Mouse (Mus musculus) mouse trophoblast stem cell (cell line): ENCODE results near the gene Ppp1r18.

Experiments
- in situ Hi-C, 2 experiments: fragments of 300-500 bp; cut with MseI, MboI; formaldehyde crosslinking; loops; 2 replicates in 1 of 2; 3 replicates in 1 of 2; pipeline ENCODE4 v1.15.1; 2025

Gene Ppp1r18

DNA sequence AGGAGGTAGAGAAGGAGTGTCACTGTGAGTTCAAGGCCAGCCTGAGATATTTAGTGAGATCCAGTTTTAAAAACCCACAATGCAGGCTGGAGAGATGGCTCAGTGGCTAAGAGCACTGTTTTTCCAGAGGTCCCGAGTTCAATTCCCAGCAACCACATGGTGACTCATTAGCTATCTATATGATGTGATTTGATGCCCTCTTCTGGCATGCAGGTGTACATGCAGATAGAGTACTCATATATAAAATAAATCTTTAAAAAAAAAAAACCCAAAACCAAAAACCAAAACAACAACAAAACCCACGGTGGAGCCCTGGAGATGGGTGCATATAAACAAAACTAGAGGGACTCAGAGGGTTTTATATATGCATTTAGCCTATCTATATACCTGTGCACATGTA, 42.2 kb downstream of the Ppp1r18 start:
- in situ Hi-C loops: no loop called here

DNA sequence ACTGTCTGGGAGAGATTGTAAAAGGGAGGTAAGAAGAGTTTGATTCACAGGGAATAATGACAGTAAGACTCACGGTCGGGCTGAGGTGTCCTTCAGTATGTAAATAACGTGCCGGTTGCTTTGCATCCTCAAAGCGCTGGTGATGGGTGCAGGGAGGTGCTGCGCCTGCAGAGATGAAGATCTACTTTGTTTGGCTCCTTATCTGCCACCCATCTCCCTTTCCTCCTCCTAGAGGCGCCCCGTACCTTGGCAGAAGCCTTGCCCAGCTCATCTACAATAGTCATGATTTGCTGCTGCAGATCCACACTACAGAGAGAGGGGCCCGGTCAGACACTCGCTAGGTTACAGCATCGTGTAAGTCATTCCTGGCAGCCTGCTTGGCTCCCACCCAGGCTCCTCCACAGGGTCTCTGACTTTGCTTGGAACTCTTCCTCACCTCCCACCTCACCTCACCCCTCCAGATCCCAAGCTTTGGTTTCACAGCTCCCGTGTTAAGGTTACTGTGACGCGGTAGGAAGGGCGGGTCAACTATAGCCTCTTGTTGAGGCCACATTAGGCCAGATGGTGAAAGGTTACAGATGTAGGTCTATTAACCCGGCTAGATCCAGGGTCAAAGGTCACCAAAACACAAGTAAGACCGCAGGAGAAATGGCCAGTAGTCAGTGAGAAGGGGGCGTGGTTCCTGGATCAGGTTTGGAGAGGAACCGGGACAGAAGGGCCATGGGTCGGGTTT, 44.0 kb downstream of the Ppp1r18 start:
- in situ Hi-C loops: no loop called here

DNA sequence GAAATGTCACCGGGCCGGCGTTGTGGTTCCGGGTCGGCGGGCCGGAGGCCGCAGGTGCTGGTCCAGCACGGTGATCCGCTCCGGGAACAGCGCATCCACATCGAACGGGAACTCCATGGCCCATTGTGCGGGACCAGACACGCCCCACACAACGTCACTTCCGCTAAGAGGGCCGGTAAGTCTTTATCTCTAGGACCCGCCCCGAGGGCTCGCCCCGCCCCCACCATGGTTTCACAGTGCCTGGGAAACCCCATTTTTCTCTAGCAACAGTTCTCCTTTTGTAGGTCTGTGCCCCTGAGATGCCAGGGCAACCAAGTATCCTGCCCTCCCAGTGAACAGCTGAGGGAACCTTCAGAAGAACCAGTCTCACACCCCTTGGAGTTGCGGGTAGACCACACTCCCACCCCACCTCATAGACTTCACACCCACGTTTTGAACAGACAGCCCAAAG, 44.6 kb downstream of the Ppp1r18 start, which contains the start of gene Atat1:
Atat1 (minus strand) TSS at position 157 of the 451 bp plus-strand sequence.
- in situ Hi-C loops: no loop called here

DNA sequence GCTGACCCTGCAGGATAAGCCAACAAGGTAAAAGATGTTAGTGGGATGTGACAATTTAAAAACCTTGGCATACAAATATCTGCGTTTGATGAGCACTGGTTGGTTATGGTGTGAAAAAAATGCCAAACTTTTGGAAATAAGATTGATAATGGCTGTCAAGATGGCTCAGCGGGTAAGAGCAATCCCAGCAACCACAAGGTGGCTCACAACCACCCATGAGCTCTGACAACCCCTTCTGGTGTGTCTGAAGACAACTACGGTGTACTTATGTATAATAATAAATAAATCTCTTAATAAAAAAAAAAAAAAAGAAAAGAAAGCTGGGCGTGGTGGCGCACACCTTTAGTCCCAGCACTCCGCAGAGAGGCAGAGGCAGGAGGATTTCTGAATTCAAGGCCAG, 49.6 kb downstream of the Ppp1r18 start:
- in situ Hi-C loops: no loop called here

DNA sequence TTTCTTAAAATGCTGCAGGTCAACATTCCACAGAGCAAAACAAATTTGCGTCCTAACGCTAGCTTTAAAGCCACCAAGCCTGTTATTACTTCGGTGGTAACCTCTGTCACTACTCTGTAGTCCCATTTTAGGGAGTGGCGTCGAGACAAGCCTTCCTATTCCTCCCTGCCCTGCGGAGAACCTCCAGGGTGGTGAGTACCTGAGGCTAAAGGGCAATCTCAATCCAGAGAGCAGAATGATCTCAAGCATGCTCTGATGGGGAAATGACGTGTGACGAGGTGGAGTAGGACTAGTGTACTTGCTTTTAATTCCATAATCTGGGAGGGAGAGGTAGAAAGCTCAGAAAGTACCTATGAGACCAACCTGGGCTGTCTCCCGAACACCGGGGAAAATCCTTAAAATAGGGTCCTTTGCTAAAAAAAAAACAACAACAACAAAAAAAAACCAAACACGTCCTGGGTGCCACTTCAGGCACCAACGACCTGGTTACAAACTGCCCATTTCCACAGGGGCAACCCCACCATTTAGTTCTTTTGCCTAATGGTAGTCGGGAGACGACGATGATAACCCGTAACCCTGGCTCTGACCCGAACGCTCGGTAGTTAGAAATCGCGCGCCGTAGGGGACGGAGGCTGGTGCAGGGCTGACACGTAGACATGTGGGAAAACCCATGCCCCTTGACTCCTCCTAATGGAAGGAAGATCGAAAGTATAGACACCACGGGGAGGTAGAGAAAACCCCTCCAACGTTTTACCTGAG, 50.3 kb downstream of the Ppp1r18 start:
- in situ Hi-C loops: no loop called here

DNA sequence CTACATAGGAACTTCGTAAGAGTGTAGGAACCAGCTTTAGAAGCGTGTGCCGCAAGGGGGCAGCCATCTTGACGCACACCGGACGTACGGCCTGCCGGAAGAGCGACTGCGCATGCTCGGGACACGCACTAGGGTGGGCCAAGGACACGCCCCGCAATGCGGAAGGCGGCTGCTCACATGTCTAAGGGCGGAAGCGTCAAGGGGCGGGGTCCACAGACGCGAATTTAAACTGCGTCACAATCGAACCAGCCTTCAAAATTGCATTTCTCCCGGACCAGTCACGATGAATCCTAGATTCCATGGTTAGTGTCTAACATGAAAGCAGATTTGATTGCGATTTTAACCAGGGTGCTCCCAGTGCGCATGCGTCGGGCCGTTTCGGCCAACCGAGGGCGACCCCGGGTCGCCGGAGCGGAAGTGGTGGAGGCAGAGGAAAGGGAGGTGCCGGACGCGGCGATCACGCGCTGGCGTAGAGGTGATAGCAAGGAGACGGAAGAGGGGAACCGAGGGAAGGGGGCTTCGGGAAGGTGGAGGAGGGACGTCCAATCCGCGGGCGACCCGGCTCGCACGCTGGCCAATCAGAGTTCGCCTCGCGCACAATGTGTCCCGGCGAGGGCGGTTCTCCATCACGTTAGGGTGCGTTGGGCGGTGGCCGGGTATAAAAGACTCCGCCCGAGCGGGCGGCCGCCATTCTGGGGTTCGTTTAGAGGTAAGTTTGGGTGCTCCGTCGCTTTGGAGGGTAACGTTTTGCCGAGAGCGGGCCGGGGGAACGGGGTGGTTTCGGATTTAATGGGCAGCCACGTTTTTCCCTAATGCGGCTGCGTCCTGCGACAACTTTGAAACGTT, 51.1 kb downstream of the Ppp1r18 start, which contains the start of the genes Mrps18b and Ppp1r10:
Mrps18b (minus strand) TSS at position 93 of the 846 bp plus-strand sequence.
Ppp1r10 (plus strand) TSS at position 138 of the 846 bp plus-strand sequence.
- in situ Hi-C loops: no loop called here

DNA sequence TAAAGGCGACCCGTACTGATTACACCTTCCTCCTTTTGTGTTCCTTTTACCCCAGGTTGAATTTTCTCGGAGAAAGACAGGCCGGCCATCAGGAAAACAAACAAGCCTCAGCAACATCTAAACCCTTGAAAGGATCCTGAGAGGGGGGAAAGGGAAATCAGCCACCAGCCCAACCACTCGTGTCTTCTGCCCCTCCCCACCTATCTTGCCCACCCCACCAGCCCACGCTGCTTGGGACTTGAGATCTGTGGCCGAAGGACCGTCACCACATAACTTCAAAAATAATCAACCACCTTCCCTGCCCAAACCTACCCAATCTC, 51.7 kb downstream of the Ppp1r18 start:
- in situ Hi-C loops: no loop called here

DNA sequence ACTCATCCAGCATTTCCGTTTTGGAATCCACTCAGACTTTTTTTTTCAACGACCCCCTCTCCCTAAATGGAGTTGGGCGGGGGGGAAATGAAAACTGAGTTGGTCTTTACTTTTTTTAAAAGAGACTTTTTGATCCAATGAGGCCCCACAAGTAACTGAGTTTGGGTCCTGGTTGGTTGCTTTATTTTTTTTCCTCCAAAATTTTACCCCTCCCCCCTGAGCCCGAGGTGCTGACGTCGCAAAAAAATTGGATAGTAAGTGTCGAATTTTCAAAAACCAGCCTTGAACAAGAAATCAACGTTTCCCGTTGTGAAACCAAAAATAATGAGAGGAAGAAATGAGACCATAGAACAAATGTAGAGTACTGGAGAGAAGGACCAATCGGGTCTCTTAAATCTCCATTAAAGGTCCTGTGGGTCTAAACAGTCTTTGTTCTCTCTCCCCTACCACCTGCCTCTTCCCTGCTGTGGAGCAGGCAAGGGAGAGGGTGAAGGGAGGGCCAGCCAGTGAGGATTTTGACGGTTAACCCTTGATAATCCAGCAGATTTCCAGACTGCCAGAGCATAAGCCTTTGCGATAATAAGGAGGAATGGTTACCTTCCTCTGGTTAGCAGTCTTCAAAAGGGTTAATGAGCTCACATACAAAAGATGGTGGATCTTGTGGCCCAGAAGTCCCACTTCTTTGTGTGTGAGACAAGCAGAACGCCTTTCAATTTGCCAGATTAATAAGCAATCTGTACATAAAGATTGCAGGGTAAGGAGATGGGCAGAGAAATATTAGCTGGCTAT, 52.3 kb downstream of the Ppp1r18 start:
- in situ Hi-C loops: no loop called here

DNA sequence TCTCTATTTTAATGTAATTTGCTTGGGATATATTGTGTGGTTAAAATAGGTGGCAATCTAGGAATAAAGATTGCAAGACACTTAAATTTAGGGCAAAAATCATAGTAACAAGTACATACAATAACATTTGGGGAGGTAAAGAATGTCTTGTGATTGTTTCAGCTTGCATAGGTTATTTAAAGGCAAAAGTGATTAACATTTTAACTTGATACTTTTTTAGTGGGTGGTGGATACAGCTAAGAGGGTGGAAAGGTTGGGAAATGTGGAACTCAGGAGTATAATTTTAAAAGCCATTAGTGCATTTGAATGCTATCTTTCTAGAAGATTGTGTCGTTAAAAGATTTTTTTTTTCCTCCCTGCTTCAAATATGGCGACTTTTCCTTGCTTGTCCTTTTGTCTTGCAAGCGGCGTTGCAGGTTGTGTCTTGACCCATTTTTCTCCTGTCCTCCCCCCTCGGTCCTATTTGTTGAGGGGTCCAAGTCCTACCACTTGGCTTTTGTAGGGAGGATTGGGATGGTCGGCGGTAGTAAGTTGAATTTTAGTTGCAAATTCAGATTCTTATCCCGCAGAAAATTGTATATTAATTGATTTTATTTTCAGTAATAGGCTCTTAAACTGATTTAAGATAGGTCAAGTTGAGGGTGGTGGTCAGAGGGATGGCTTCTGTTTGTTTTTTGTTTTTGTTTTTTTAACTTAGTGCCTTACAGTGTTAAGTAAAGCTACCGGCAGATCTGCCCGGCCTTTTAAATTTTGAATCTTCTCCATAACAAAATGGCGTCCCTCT, 53.1 kb downstream of the Ppp1r18 start:
- in situ Hi-C loops: no loop called here

DNA sequence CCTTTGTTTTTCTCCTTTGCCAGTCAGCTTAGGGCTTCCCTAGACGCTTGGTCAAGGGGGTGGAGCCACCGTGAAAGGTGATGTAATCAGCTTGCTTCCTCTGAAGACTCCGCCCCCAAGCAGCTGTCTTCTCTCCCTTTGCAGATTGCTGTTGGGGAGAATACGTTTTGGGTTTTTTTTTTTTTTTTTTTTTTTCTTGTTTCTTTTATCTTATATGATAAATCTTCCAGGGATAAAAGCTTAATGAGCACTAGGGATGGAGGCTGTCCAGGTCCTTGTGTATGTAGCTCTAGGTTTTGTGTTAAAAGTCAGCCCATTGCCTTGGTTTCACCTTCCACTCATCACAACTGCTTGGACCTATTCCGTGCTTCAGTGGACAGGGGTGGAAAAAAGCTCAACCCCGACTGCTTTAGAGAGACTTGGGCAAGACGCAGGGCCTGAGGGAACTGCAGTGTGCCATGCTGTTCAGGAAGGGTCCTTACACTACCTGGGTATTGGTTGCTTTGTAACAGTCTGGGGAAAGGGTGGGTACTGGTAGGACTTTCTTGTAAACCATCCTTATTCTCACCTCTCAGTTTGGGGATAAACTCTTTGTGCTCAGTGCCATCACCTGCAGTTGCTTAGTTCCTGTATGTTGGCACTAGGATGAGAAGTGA, 53.8 kb downstream of the Ppp1r18 start:
- in situ Hi-C loops: no loop called here

DNA sequence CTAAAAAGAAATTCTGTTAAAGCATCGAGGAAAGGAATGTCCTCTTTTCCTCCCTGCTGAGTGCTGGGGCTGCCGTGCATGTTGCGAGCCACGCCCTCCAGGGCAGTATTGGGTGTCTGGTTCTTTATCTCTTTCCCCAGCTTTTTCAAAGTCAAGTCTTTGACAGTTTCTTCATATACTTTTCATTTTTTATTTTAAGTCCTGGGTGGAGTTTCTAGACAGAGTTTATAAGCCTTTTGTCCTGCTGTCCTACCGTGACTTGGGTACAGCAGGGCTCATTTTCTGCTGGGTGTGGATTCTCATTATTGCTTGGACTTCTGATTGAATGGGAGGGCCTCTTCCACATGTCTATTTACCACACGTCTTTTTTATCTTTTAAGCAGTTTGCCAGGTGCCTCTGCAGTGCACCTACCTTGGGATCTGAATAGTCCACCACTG, 54.5 kb downstream of the Ppp1r18 start:
- in situ Hi-C loops: no loop called here

DNA sequence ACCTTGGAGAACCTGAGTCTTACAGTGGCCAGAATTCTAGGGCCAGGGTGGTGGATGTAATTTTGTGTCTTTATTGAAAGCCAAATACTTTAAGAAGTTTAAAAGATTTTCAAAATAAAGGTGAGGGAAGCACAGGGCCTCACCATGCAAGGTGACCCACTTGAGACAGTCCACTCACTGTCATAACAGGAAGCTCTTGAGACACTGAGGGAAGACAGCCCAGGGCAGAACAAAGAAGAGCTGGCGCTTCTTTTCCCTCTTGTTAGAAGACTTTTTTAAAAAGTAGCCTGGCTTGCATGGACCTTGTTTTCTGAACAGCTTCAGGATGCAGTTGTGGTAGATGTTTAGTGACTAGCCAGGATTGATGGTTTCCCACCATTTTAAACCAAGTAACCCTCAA, 55.0 kb downstream of the Ppp1r18 start:
- in situ Hi-C loops: no loop called here

DNA sequence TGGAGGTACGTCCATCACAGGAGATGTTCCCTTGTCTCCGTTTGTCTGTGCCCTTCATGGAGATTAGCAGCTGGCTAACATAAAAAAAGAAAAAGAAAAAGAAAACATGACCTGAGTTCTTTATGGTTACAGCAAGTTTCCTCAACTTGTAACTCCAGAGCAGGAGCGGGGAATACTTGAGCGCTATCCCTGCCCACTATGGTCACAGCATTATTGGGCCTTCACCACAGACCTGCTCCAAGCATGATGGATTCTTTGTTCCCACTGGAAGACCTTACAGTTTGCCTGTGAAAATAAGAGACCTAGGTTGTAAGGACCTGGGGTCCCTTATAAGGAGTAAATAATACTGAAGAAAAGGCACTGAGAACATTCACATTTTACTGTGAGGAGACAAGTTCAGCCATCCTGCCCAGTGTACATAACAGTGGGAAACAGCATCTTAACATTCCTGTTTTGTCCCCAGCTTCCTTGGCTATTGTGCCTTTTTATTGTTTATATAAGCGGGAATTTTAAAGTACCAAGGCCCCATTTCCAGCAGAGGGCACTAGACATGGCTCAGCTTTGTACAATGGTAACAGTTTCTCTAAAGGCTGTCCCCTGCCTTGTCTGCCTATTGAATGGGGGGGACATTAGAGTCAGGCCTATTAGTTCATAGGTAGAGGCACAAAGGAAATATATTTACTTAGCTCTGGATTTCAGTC, 55.6 kb downstream of the Ppp1r18 start:
- in situ Hi-C loops: no loop called here

DNA sequence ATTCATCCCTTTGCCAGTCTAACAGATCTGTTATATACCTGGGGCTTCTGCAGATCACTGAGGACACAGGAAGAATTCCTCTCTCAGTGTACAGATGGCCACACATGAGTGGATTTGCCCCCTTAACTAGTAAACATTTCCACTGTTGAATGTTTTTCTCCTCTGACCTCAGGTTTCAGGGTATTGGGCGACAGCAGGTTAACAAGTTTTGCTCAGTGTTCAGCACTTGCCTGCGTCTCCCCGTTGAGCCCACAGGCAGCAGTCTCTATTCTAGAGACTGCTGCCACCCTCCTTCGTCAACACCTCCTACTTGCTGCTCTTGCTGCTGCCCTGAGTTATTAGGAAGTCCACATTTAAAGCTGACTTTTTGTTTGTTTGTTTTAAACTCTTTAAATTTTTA, 56.3 kb downstream of the Ppp1r18 start:
- in situ Hi-C loops: no loop called here

DNA sequence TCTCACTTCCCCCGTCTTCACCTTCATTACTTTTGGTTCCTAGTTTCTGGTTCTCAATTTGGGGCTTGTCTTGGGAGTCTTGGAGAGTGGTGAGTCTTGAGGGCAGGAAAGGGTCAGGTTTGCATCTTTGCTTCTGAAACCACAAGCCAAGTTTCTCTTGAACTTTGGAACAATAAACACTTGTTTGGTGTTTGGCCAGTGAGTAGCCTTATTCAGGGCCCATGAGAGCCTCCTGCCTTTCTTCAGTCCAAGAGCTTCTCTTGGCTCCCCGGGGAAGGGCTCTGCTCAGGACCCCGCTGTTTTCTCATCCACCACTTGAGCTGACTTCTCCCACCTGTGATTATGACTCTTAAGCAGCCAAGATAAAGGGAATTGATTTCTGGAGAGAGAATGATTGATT, 57.2 kb downstream of the Ppp1r18 start:
- in situ Hi-C loops: no loop called here

DNA sequence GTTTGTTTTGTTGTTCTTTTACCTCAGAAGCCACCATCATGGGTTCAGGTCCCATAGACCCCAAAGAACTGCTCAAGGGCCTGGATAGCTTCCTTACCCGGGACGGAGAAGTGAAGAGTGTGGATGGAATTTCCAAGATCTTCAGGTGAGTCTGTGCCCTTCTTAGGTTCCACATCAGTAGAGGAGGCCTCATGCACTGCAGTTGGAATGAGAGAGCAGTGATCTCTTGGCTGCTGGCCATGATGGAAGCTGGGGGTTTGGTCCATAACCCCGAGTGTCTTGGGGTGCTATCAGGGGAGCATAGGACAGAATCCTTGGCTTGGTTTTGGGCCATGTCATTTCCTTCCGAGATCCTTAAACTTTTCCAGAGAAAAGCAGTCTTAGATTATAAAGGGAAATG, 57.9 kb downstream of the Ppp1r18 start:
- in situ Hi-C loops: no loop called here
